Mouse (Mus musculus): ENCODE results near the gene Kng1.

DNA sequence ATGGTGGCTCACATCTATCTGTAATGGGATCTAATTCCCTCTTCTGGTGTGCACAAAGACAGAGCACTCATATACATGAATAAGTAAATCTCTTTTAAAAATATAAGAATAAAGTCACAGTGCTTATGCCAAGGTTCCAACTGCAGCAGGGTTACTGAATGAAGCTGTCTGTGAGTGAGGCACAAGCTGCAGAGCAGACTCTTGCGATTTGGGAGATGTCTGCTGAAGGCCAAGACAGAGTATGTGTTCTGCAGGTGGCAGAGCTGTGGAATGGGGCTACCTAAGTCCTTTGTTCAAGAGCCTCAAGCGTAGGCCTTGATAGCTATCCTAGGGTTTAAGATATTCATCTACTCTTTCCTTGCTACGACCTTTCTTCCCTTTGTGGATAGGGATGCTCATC lies 64.8 kb downstream of the Kng1 start:
- TF ChIP-seq CTCF (conservative IDR thresholded peaks at IDR 0.05; ENCODE audit: insufficient read depth, insufficient read length, low read depth, low read length) (no peak), POLR2A (IDR thresholded peaks at IDR 0.05; ENCODE audit: low read depth, low read length) (no peak)

All from kidney, adult 2 months (tissue).